ENCODE assay signal across 21 mouse cellular contexts in the genomic region with DNA sequence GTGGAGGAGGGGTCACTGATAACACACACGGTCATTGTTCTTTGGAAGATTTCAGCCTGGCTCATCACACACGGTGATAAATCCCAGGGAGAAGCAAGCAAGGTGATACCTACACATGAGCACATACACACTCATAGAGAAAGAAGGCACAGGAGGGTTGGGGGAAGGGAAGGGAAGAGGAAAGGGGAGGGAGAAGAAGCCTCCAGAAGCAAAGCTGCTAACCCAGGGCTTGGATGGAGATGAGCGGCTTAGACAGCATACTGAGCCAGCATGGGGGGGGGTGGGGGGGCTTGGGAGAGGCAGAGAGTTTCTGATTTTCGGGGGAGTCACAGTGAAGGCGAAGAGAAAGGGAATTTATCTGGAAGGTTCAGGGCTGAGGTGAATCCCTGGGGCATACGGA.
"Had no signal": no experiment of that assay in that cellular context is flagged by ENCODE, and none has a peak within 500 bp of the region (broad histone marks: within the 10 kb centered on the region; RNA-seq: fewer than 3 reads in every experiment).

No protein-coding gene starts in this region.

- DNase-seq: cerebellum, adult 2 months; cerebellum, adult 8-10 months; cerebellum, adult 9-10 months; cerebellum, adult 9-11 months; cerebellum, postnatal 10 days; cerebellum, postnatal 14 days; cerebellum, postnatal 25 days; cerebellum, postnatal 36 days; embryo, embryonic 11 days; forebrain, postnatal 0 days; gastrocnemius, adult 2 months; gastrocnemius, postnatal 10 days; gastrocnemius, postnatal 14 days; gastrocnemius, postnatal 25 days; gastrocnemius, postnatal 36 days; heart, adult 18-20 months; heart, adult 2 months had no signal

- ATAC-seq: forebrain, embryonic 13.5 days; forebrain, embryonic 14.5 days; forebrain, embryonic 15.5 days; forebrain, embryonic 16.5 days; forebrain, postnatal 0 days had no signal
